Mouse (Mus musculus) brain, embryonic 18.5 days (tissue): ENCODE results near the gene Asb17.
A peak's percentile ranks its signal among the peaks of the same experiment; 100 is the strongest.
"Not testable (repeated sequence)": the region's sequence is repeated elsewhere in the genome, so short reads cannot be mapped to it uniquely, and the experiment has no call there.

Experiments used
- DNase-seq: peaks from one replicate; pipeline ENCODE4 v3.0.0-alpha.2; 2012; ENCODE audit warnings: low read depth, low spot score

Asb17 gene

GRCm38 (mm10) chr3:153844030-153844429 is at the start of gene Asb17:
TSS of gene Asb17 (plus strand) at chr3:153844209.
- DNase-seq, result no peak

- DNase-seq, result no peak
Observed at GRCm38 (mm10) chr3:153797574-153797973, 46.4 kb upstream of the Asb17 start.

GRCm38 (mm10) chr3:153799603-153800002 is 44.4 kb upstream of the Asb17 start:
- no peak for DNase-seq

GRCm38 (mm10) chr3:153800690-153801089 is 43.3 kb upstream of the Asb17 start:
- no peak for DNase-seq

- DNase-seq, result no peak
Observed at GRCm38 (mm10) chr3:153801541-153801940, 42.5 kb upstream of the Asb17 start.

GRCm38 (mm10) chr3:153802640-153803039 is 41.4 kb upstream of the Asb17 start:
- DNase-seq, result no peak

- no peak for DNase-seq
Observed at GRCm38 (mm10) chr3:153804032-153804431, 40.0 kb upstream of the Asb17 start.

- DNase-seq, result peak; percentile 89
Observed at GRCm38 (mm10) chr3:153806077-153806772, 37.8 kb upstream of the Asb17 start.

- DNase-seq, result no peak
Observed at GRCm38 (mm10) chr3:153806773-153807443, 37.1 kb upstream of the Asb17 start.

GRCm38 (mm10) chr3:153807444-153808149 is 36.4 kb upstream of the Asb17 start:
- DNase-seq, result no peak

GRCm38 (mm10) chr3:153808406-153808805 is 35.6 kb upstream of the Asb17 start:
- DNase-seq, result no peak

- DNase-seq, result no peak
Observed at GRCm38 (mm10) chr3:153814026-153814425, 30.0 kb upstream of the Asb17 start.

GRCm38 (mm10) chr3:153817376-153817890 is 26.6 kb upstream of the Asb17 start:
- no peak for DNase-seq

- DNase-seq, result no peak
Observed at GRCm38 (mm10) chr3:153818723-153819122, 25.3 kb upstream of the Asb17 start.

- DNase-seq, result no peak
Observed at GRCm38 (mm10) chr3:153819438-153819837, 24.6 kb upstream of the Asb17 start.

GRCm38 (mm10) chr3:153823671-153824515 is 20.1 kb upstream of the Asb17 start:
- no peak for DNase-seq

GRCm38 (mm10) chr3:153825197-153825596 is 18.8 kb upstream of the Asb17 start:
- no peak for DNase-seq

- DNase-seq, result no peak
Observed at GRCm38 (mm10) chr3:153826616-153827015, 17.4 kb upstream of the Asb17 start.

- DNase-seq, result not testable (repeated sequence)
Observed at GRCm38 (mm10) chr3:153829788-153830187, 14.2 kb upstream of the Asb17 start.

- no peak for DNase-seq
Observed at GRCm38 (mm10) chr3:153831014-153831872, 12.8 kb upstream of the Asb17 start.
